Mouse (Mus musculus): Measurements from ENCODE around the gene Smim6.

- TF ChIP-seq CTCF (IDR thresholded peaks at IDR 0.05 in 2 of 3, conservative IDR thresholded peaks at IDR 0.05 in 1 of 3; ENCODE audit: control insufficient read depth in 1 of 3, insufficient read depth in 1 of 3, low read depth in 2 of 3, low read length in 3 of 3, poor library complexity in 1 of 3, severe bottlenecking in 1 of 3), result no peak
- TF ChIP-seq RAD21 (IDR thresholded peaks at IDR 0.05; ENCODE audit: low read depth, low read length), result no peak
- TF ChIP-seq UBTF (IDR thresholded peaks at IDR 0.05; ENCODE audit: borderline replicate concordance, insufficient read depth, low read depth, low read length), result no peak
- no peak for TF ChIP-seq POLR2AphosphoS5 (IDR thresholded peaks at IDR 0.05; ENCODE audit: borderline replicate concordance, low read depth, low read length)
- no peak for TF ChIP-seq MEF2A (IDR thresholded peaks at IDR 0.05; ENCODE audit: extremely low read depth, insufficient replicate concordance, low read depth, low read length, poor library complexity, severe bottlenecking)
- TF ChIP-seq SMC3 (IDR thresholded peaks at IDR 0.05; ENCODE audit: low read depth, low read length), result no peak
- no peak; the same call in none of the 2 replicates for TF ChIP-seq MYC (IDR thresholded peaks at IDR 0.05; ENCODE audit: low read depth, low read length)
- no peak for TF ChIP-seq ZNF384 (IDR thresholded peaks at IDR 0.05; ENCODE audit: low read depth, low read length)
- no peak for TF ChIP-seq EP300 (IDR thresholded peaks at IDR 0.05; ENCODE audit: low read depth in 1 of 2, low read length in 2 of 2)
These were observed 21.9 kb downstream of the Smim6 start for GRCm38 (mm10) chr11:115933747-115934110.

Data from MEL (cell line).